Mouse (Mus musculus) stomach, postnatal 0 days (tissue): ENCODE data around the gene Mtfp1.

Source experiments
- CTCF ChIP-seq: IDR thresholded peaks from 2 replicates; pipeline ENCODE4 v1.5.1; 2016; ENCODE audit warnings: antibody characterized with exemption, low read depth, mild to moderate bottlenecking, moderate library complexity
- EP300 ChIP-seq: optimal IDR thresholded peaks from 2 replicates; pipeline ENCODE3; 2016; ENCODE audit warnings: antibody characterized with exemption

- no peak for TF ChIP-seq CTCF
- no peak for TF ChIP-seq EP300
Measured at GRCm38 (mm10) chr11:4062523-4062922, 32.7 kb downstream of the Mtfp1 start.
